Mouse (Mus musculus) urinary bladder, postnatal 10 days (tissue): ENCODE measurements around the gene Mcur1.

ENCODE experiments used
- DNase-seq: peaks from one replicate; pipeline ENCODE4 v3.0.0; 2022; ENCODE audit warnings: low spot score

The Mcur1 gene

GRCm38 (mm10) chr13:43559711-43560457, at the start of gene Mcur1:
Gene Mcur1 (minus strand): TSS chr13:43560191.
- DNase-seq, result peak; percentile 68

- no peak for DNase-seq
These were observed 48.9 kb upstream of the Mcur1 start for GRCm38 (mm10) chr13:43608854-43609253.

GRCm38 (mm10) chr13:43603042-43603441, 43.1 kb upstream of the Mcur1 start:
- DNase-seq, result no peak

- DNase-seq, result no peak
These were observed 42.4 kb upstream of the Mcur1 start for GRCm38 (mm10) chr13:43602440-43602839.

GRCm38 (mm10) chr13:43600967-43601366, 41.0 kb upstream of the Mcur1 start:
- no peak for DNase-seq

- DNase-seq, result no peak
These were observed 35.9 kb upstream of the Mcur1 start for GRCm38 (mm10) chr13:43595896-43596295.

- no peak for DNase-seq
These were observed 32.7 kb upstream of the Mcur1 start for GRCm38 (mm10) chr13:43592681-43593068.

- no peak for DNase-seq
These were observed 32.1 kb upstream of the Mcur1 start for GRCm38 (mm10) chr13:43591828-43592680.

- DNase-seq, result no peak
These were observed 28.2 kb upstream of the Mcur1 start for GRCm38 (mm10) chr13:43587844-43588840.

- no peak for DNase-seq
These were observed 27.0 kb upstream of the Mcur1 start for GRCm38 (mm10) chr13:43586966-43587365.

- no peak for DNase-seq
These were observed 25.3 kb upstream of the Mcur1 start for GRCm38 (mm10) chr13:43585335-43585734.

- DNase-seq, result no peak
These were observed 23.5 kb upstream of the Mcur1 start for GRCm38 (mm10) chr13:43583504-43583903.

GRCm38 (mm10) chr13:43582961-43583360, 23.0 kb upstream of the Mcur1 start:
- DNase-seq, result no peak

- DNase-seq, result no peak
These were observed 20.7 kb upstream of the Mcur1 start for GRCm38 (mm10) chr13:43580661-43581060.

- no peak for DNase-seq
These were observed 19.7 kb upstream of the Mcur1 start for GRCm38 (mm10) chr13:43579740-43580139.

GRCm38 (mm10) chr13:43577766-43578165, 17.8 kb upstream of the Mcur1 start:
- no peak for DNase-seq

GRCm38 (mm10) chr13:43577254-43577653, 17.3 kb upstream of the Mcur1 start:
- DNase-seq, result no peak

- no peak for DNase-seq
These were observed 15.4 kb upstream of the Mcur1 start for GRCm38 (mm10) chr13:43575431-43575830.

- DNase-seq, result no peak
These were observed 14.0 kb upstream of the Mcur1 start for GRCm38 (mm10) chr13:43573979-43574378.

- no peak for DNase-seq
These were observed 7.3 kb upstream of the Mcur1 start for GRCm38 (mm10) chr13:43567141-43567891.

- DNase-seq, result no peak
These were observed 6.2 kb upstream of the Mcur1 start for GRCm38 (mm10) chr13:43566184-43566583.
